Mouse (Mus musculus): Measurements from ENCODE around the gene Soat2.
A peak's percentile ranks its signal among the peaks of the same experiment; 100 is the strongest.

Gene Soat2

GRCm38 (mm10) chr15:102150301-102151135, at the start of gene Soat2:
Gene Soat2 (plus strand): TSS chr15:102150526.
- DNase-seq (ENCODE audit: low read depth, low spot score), result peak; percentile 49

- DNase-seq (ENCODE audit: low read depth, low spot score), result no peak
Observed at GRCm38 (mm10) chr15:102100996-102101671, 49.2 kb upstream of the Soat2 start.

GRCm38 (mm10) chr15:102101672-102102541, 48.4 kb upstream of the Soat2 start:
- no peak for DNase-seq (ENCODE audit: low read depth, low spot score)

GRCm38 (mm10) chr15:102102548-102103121, 47.7 kb upstream of the Soat2 start:
- DNase-seq (ENCODE audit: low read depth, low spot score), result no peak

GRCm38 (mm10) chr15:102103371-102103946, 46.9 kb upstream of the Soat2 start:
- peak; percentile 52 for DNase-seq (ENCODE audit: low read depth, low spot score)

- DNase-seq (ENCODE audit: low read depth, low spot score), result peak; percentile 46
Observed at GRCm38 (mm10) chr15:102103947-102104555, 46.3 kb upstream of the Soat2 start.

GRCm38 (mm10) chr15:102105360-102105759, 45.0 kb upstream of the Soat2 start:
- DNase-seq (ENCODE audit: low read depth, low spot score), result no peak

GRCm38 (mm10) chr15:102105764-102106730, 44.3 kb upstream of the Soat2 start:
- DNase-seq (ENCODE audit: low read depth, low spot score), result peak; percentile 74

- peak; percentile 74 for DNase-seq (ENCODE audit: low read depth, low spot score)
Observed at GRCm38 (mm10) chr15:102106754-102107456, 43.4 kb upstream of the Soat2 start.

- peak; percentile 84 for DNase-seq (ENCODE audit: low read depth, low spot score)
Observed at GRCm38 (mm10) chr15:102107689-102108573, 42.4 kb upstream of the Soat2 start.

- DNase-seq (ENCODE audit: low read depth, low spot score), result peak; percentile 87
Observed at GRCm38 (mm10) chr15:102108651-102109525, 41.4 kb upstream of the Soat2 start.

GRCm38 (mm10) chr15:102110271-102110670, 40.1 kb upstream of the Soat2 start:
- no peak for DNase-seq (ENCODE audit: low read depth, low spot score)

- no peak for DNase-seq (ENCODE audit: low read depth, low spot score)
Observed at GRCm38 (mm10) chr15:102110701-102111494, 39.4 kb upstream of the Soat2 start.

GRCm38 (mm10) chr15:102111495-102111829, 38.9 kb upstream of the Soat2 start:
- DNase-seq (ENCODE audit: low read depth, low spot score), result no peak

- no peak for DNase-seq (ENCODE audit: low read depth, low spot score)
Observed at GRCm38 (mm10) chr15:102112181-102112580, 38.1 kb upstream of the Soat2 start.

- no peak for DNase-seq (ENCODE audit: low read depth, low spot score)
Observed at GRCm38 (mm10) chr15:102112827-102113226, 37.5 kb upstream of the Soat2 start.
